Mouse (Mus musculus) MEL (cell line): ENCODE measurements around the gene 6330409D20Rik. TPM values are rescaled to one million over a fixed set of nuclear protein-coding genes. Genes with fewer than 3 reads are reported as not detected.

Experiments
- DNase-seq: peaks from one replicate; pipeline ENCODE4 v3.0.0; 2011; ENCODE audit warnings: low read depth, low spot score
- H3K27ac ChIP-seq: 2 replicates; pipeline ENCODE4 v1.5.1; 2012; ENCODE audit warnings: low read depth, mild to moderate bottlenecking, control low read depth, low read length, moderate library complexity; ENCODE audit not compliant: control insufficient read depth
- H3K27me3 ChIP-seq, 2 experiments: fragments of 150-350 bp in 1 of 2; sonication (generic) in 1 of 2; 2 replicates each; pipeline ENCODE4 v1.6.1; 2012; ENCODE audit warnings: low read length in 2 of 2, mild to moderate bottlenecking in 2 of 2, improper control_type of control experiment in 1 of 2, moderate library complexity in 1 of 2; ENCODE audit not compliant: insufficient read depth in 2 of 2, control insufficient read depth in 1 of 2
- H3K36me3 ChIP-seq, 2 experiments: 2 replicates each; pipeline ENCODE4 v1.6.1; 2012 to 2014; ENCODE audit warnings: low read length in 2 of 2, improper control_type of control experiment in 1 of 2, inconsistent platforms in 1 of 2, mild to moderate bottlenecking in 1 of 2; ENCODE audit not compliant: insufficient read depth in 2 of 2, control insufficient read depth in 1 of 2
- H3K4me1 ChIP-seq, 2 experiments: fragments of 150-350 bp in 1 of 2; sonication (generic) in 1 of 2; 2 replicates each; pipeline ENCODE4 v1.6.1; 2012; ENCODE audit warnings: low read length in 2 of 2, improper control_type of control experiment in 1 of 2, mild to moderate bottlenecking in 1 of 2; ENCODE audit not compliant: insufficient read depth in 2 of 2, control insufficient read depth in 1 of 2
- H3K4me3 ChIP-seq, 2 experiments: fragments of 150-350 bp in 1 of 2; sonication (generic) in 1 of 2; 2 replicates each; pipeline ENCODE4 v1.5.1; 2012; ENCODE audit warnings: low read depth in 2 of 2, low read length in 2 of 2, mild to moderate bottlenecking in 2 of 2, moderate library complexity in 2 of 2, control low read depth in 1 of 2, improper control_type of control experiment in 1 of 2; ENCODE audit not compliant: control insufficient read depth in 1 of 2, insufficient read depth in 1 of 2
- H3K79me2 ChIP-seq: 2 replicates; pipeline ENCODE4 v1.6.1; 2012; ENCODE audit warnings: mild to moderate bottlenecking, low read length, moderate library complexity; ENCODE audit not compliant: control insufficient read depth, poor library complexity, insufficient read depth
- H3K9ac ChIP-seq: 2 replicates; pipeline ENCODE4 v1.6.1; 2012; ENCODE audit warnings: low read depth, mild to moderate bottlenecking, control low read depth, low read length, moderate library complexity; ENCODE audit not compliant: control insufficient read depth, poor library complexity, severe bottlenecking
- H3K9me3 ChIP-seq: fragments of 150-350 bp; sonication (generic); replicated peaks from 2 replicates; pipeline ENCODE4 v1.6.1; 2012; ENCODE audit warnings: mild to moderate bottlenecking, low read length, improper control_type of control experiment, moderate library complexity; ENCODE audit not compliant: insufficient read depth
- BHLHE40 ChIP-seq: IDR thresholded peaks from 2 replicates; pipeline ENCODE4 v1.6.1; 2012; ENCODE audit warnings: low read depth, mild to moderate bottlenecking, inconsistent platforms, low read length, improper control_type of control experiment, borderline replicate concordance
- CHD1 ChIP-seq: IDR thresholded peaks from 2 replicates; pipeline ENCODE4 v1.6.1; 2012; ENCODE audit warnings: low read depth, mild to moderate bottlenecking, inconsistent platforms, low read length, improper control_type of control experiment
- EP300 ChIP-seq, 2 experiments: IDR thresholded peaks; 2 replicates each; pipeline ENCODE4 v1.6.1; 2011; ENCODE audit warnings: improper control_type of control experiment in 2 of 2, low read length in 2 of 2, low read depth in 1 of 2, mild to moderate bottlenecking in 1 of 2
- GATA1 ChIP-seq: IDR thresholded peaks from 2 replicates; pipeline ENCODE4 v1.6.1; 2011; ENCODE audit warnings: low read depth, low read length, improper control_type of control experiment
- HCFC1 ChIP-seq: IDR thresholded peaks from 2 replicates; pipeline ENCODE4 v1.6.1; 2012; ENCODE audit warnings: low read depth, mild to moderate bottlenecking, inconsistent platforms, low read length, improper control_type of control experiment, moderate library complexity
- JUND ChIP-seq: IDR thresholded peaks from 2 replicates; pipeline ENCODE4 v1.6.1; 2011; ENCODE audit warnings: low read depth, mild to moderate bottlenecking, improper control_type of control experiment, low read length
- KAT2A ChIP-seq: conservative IDR thresholded peaks from 2 replicates; pipeline ENCODE4 v1.6.1; 2012; ENCODE audit warnings: low read depth, low read length, improper control_type of control experiment, inconsistent platforms
- MAX ChIP-seq: IDR thresholded peaks from 2 replicates; pipeline ENCODE4 v1.6.1; 2011; ENCODE audit warnings: low read length, improper control_type of control experiment
- MAZ ChIP-seq: IDR thresholded peaks from 2 replicates; pipeline ENCODE4 v1.6.1; 2012; ENCODE audit warnings: low read depth, mild to moderate bottlenecking, inconsistent platforms, low read length, improper control_type of control experiment
- MEF2A ChIP-seq: IDR thresholded peaks from 2 replicates; pipeline ENCODE4 v1.6.1; 2014; ENCODE audit warnings: low read depth, mild to moderate bottlenecking, inconsistent platforms, low read length, improper control_type of control experiment; ENCODE audit not compliant: poor library complexity, insufficient replicate concordance, severe bottlenecking; ENCODE audit errors: extremely low read depth
- MXI1 ChIP-seq: IDR thresholded peaks from 2 replicates; pipeline ENCODE4 v1.6.1; 2011; ENCODE audit warnings: mild to moderate bottlenecking, low read depth, low read length, improper control_type of control experiment
- MYB ChIP-seq: IDR thresholded peaks from 2 replicates; pipeline ENCODE4 v1.6.1; 2011; ENCODE audit warnings: mild to moderate bottlenecking, low read depth, low read length, improper control_type of control experiment
- POLR2AphosphoS2 ChIP-seq: IDR thresholded peaks from 2 replicates; pipeline ENCODE4 v1.6.1; 2011; ENCODE audit warnings: low read length, improper control_type of control experiment
- POLR2AphosphoS5 ChIP-seq: IDR thresholded peaks from 2 replicates; pipeline ENCODE4 v1.6.1; 2012; ENCODE audit warnings: low read depth, borderline replicate concordance, mild to moderate bottlenecking, inconsistent platforms, low read length, moderate library complexity, mixed read lengths
- RAD21 ChIP-seq: IDR thresholded peaks from 2 replicates; pipeline ENCODE4 v1.6.1; 2011; ENCODE audit warnings: mild to moderate bottlenecking, low read depth, low read length, improper control_type of control experiment
- SMC3 ChIP-seq: IDR thresholded peaks from 2 replicates; pipeline ENCODE4 v1.6.1; 2011; ENCODE audit warnings: low read depth, low read length, improper control_type of control experiment
- TBP ChIP-seq: IDR thresholded peaks from 2 replicates; pipeline ENCODE4 v1.8.0; 2011; ENCODE audit warnings: low read depth, low read length, improper control_type of control experiment
- TCF12 ChIP-seq: IDR thresholded peaks from 2 replicates; pipeline ENCODE4 v1.6.1; 2014; ENCODE audit warnings: low read depth, mild to moderate bottlenecking, inconsistent platforms, low read length, improper control_type of control experiment, moderate library complexity
- UBTF ChIP-seq: IDR thresholded peaks from 2 replicates; pipeline ENCODE4 v1.6.1; 2012; ENCODE audit warnings: low read depth, mild to moderate bottlenecking, inconsistent platforms, low read length, improper control_type of control experiment, moderate library complexity, borderline replicate concordance; ENCODE audit not compliant: insufficient read depth
- USF1 ChIP-seq: IDR thresholded peaks from 2 replicates; pipeline ENCODE4 v1.6.1; 2014; ENCODE audit warnings: low read depth, mild to moderate bottlenecking, inconsistent platforms, low read length, improper control_type of control experiment, moderate library complexity
- ZC3H11A ChIP-seq: IDR thresholded peaks from 2 replicates; pipeline ENCODE4 v1.6.1; 2012; ENCODE audit warnings: low read depth, mild to moderate bottlenecking, inconsistent platforms, low read length, improper control_type of control experiment
- ZNF384 ChIP-seq: IDR thresholded peaks from 2 replicates; pipeline ENCODE4 v1.6.1; 2012; ENCODE audit warnings: low read depth, mild to moderate bottlenecking, inconsistent platforms, low read length, improper control_type of control experiment
- polyA plus RNA-seq, 2 experiments: library from polyadenylated mRNA; stranded (reverse) in 1 of 2; unstranded in 1 of 2; fragments of >175 nt in 1 of 2; fragments of >200 nt in 1 of 2; gene quantifications; 2 replicates each; pipeline versions ENCODE4 v1.2.1 to v1.2.4; 2012; ENCODE audit warnings: low replicate concordance in 2 of 2, low read depth in 1 of 2; ENCODE audit not compliant: insufficient read length in 2 of 2, insufficient read depth in 1 of 2, missing spikeins in 1 of 2
- total RNA-seq: library from RNA; depleted of rRNA; stranded (reverse); fragments of 300-350 nt; gene quantifications from 2 replicates; pipeline ENCODE4 v1.2.3, GENCODE M21; 2012

The 6330409D20Rik gene
- total and polyA plus RNA-seq, 3 experiments: not detected

GRCm38 (mm10) chr2:32699680-32700079, 41.1 kb downstream of the 6330409D20Rik start:
- no peaks in the 10 kb centered on the region for H3K36me3 ChIP-seq
- H3K4me1 ChIP-seq: no peaks in the 10 kb centered on the region
- H3K4me3 ChIP-seq: no peak overlapping the region
- H3K79me2 ChIP-seq: no peaks in the 10 kb centered on the region
- no peak for DNase-seq
- no peak for TF ChIP-seq CHD1
- TF ChIP-seq KAT2A: no peak
- TF ChIP-seq ZC3H11A: no peak
- no peak for TF ChIP-seq HCFC1
- no peak for TF ChIP-seq RAD21
- TF ChIP-seq MEF2A: no peak
- TF ChIP-seq EP300 (IDR thresholded peaks at IDR 0.05; ENCODE audit: low read depth in 1 of 2, low read length in 2 of 2): no peak
- TF ChIP-seq JUND: no peak
- TF ChIP-seq POLR2AphosphoS2: no peak
- TF ChIP-seq, all 39 proteins: peak for 0
- no peak overlapping the region for H3K9ac ChIP-seq
- H3K27ac ChIP-seq: no peak overlapping the region
- no peaks in the 10 kb centered on the region for H3K27me3 ChIP-seq
- H3K9me3 ChIP-seq: no peaks in the 10 kb centered on the region

- Histone ChIP-seq H3K27ac (no peak overlapping the region), H3K27me3 (no peaks in the 10 kb centered on the region), H3K4me1 (peaks cover 0 to 15% of the 10 kb centered on the region in 2 experiments; a peak in 2 of 4 replicates), H3K4me3 (peak overlapping the region in 1 of 2 experiments; percentile 64; a peak in 2 of 4 replicates), H3K9me3 (no peaks in the 10 kb centered on the region), H3K36me3 (peaks cover 0 to 10% of the 10 kb centered on the region in 2 experiments; a peak in 2 of 4 replicates), H3K9ac (peak overlapping the region; percentile 68; the same call in 1 of the 2 replicates), H3K79me2 (peaks cover 15% of the 10 kb centered on the region)
- TF ChIP-seq POLR2AphosphoS5 (no peak), MEF2A (no peak), TCF12 (no peak), GATA1 (no peak), MAZ (no peak), TBP (no peak), UBTF (no peak), MAX (no peak), ZC3H11A (no peak), BHLHE40 (no peak), SMC3 (no peak), KAT2A (no peak), USF1 (no peak), ZNF384 (no peak), MYB (no peak), MXI1 (no peak)
- no peak for DNase-seq
Measured at GRCm38 (mm10) chr2:32694691-32695090, 46.1 kb downstream of the 6330409D20Rik start.
